ENCODE assay signal across 24 mouse cellular contexts in the genomic region with DNA sequence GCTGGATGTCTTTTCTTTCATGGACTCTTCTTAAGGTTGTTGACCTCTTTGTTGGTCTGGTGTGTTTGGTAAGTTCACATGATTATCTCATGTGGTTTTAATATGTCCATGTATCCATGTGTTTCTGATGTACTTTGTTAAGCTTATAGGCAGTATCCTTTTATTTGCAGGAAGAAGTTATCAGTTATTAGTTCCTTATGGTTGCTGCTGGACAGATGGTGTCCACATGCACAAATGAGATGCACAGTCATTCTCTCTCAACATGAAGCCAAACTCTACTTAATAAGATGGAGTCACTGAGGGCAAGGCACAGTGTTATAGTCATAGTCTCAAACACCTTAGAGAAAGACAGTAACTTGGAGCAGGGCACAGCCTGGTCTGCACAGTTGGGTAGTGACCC.
DNase-seq lines count a peak whose midpoint lies in the region; ATAC-seq lines count a peak whose summit lies in the region.
"Had no signal": no experiment of that assay in that cellular context is flagged by ENCODE, and none has a peak within 500 bp of the region (broad histone marks: within the 10 kb centered on the region; RNA-seq: fewer than 3 reads in every experiment).

No protein-coding gene starts in this region.

- no peak overlapping the region for H3K27ac ChIP-seq in limb, embryonic 11.5 days (replicated peaks; ENCODE audit: low read depth, low read length)
- H3K27ac ChIP-seq in limb, embryonic 10.5 days: no peak overlapping the region
- H3K27ac ChIP-seq in embryonic facial prominence, embryonic 11.5 days (replicated peaks; ENCODE audit: low read depth, low read length): no peak overlapping the region
- H3K27ac ChIP-seq in limb, embryonic 13.5 days: no peak overlapping the region
- H3K27ac ChIP-seq: embryonic facial prominence, embryonic 12.5 days; forebrain, embryonic 13.5 days; gastrocnemius, adult 2 months; hindbrain, embryonic 13.5 days; hindbrain, postnatal 0 days; intestine, embryonic 15.5 days had no signal

- no peaks in the 10 kb centered on the region for H3K36me3 ChIP-seq in limb, embryonic 11.5 days (ENCODE audit: control insufficient read depth, insufficient read depth, low read length)
- no peaks in the 10 kb centered on the region for H3K36me3 ChIP-seq in limb, embryonic 10.5 days
- H3K36me3 ChIP-seq in embryonic facial prominence, embryonic 11.5 days (replicated peaks; ENCODE audit: control insufficient read depth, insufficient read depth, low read depth, low read length): no peaks in the 10 kb centered on the region
- no peaks in the 10 kb centered on the region for H3K36me3 ChIP-seq in limb, embryonic 13.5 days
- H3K36me3 ChIP-seq: embryonic facial prominence, embryonic 12.5 days; G1E; heart, embryonic 12.5 days; hindbrain, embryonic 13.5 days; intestine, embryonic 15.5 days had no signal

- no peaks in the 10 kb centered on the region for H3K27me3 ChIP-seq in limb, embryonic 11.5 days (ENCODE audit: control insufficient read depth, insufficient read depth, low read length)
- no peaks in the 10 kb centered on the region for H3K27me3 ChIP-seq in limb, embryonic 10.5 days (ENCODE audit: low read depth, poor library complexity, severe bottlenecking)
- no peaks in the 10 kb centered on the region for H3K27me3 ChIP-seq in embryonic facial prominence, embryonic 11.5 days (ENCODE audit: control insufficient read depth, insufficient read depth, low read length)
- no peaks in the 10 kb centered on the region for H3K27me3 ChIP-seq in limb, embryonic 13.5 days
- H3K27me3 ChIP-seq: embryonic facial prominence, embryonic 12.5 days; forebrain, embryonic 13.5 days; heart, embryonic 12.5 days; hindbrain, embryonic 13.5 days; intestine, embryonic 15.5 days; Patski had no signal

- no peak overlapping the region for H3K4me2 ChIP-seq in limb, embryonic 11.5 days (ENCODE audit: low read depth, severe bottlenecking)
- no peak overlapping the region for H3K4me2 ChIP-seq in embryonic facial prominence, embryonic 11.5 days (ENCODE audit: low read depth, low read length)
- H3K4me2 ChIP-seq in limb, embryonic 13.5 days (replicated peaks): no peak overlapping the region
- H3K4me2 ChIP-seq: embryonic facial prominence, embryonic 12.5 days; forebrain, embryonic 13.5 days; heart, embryonic 12.5 days; hindbrain, embryonic 13.5 days; intestine, embryonic 15.5 days had no signal

- ATAC-seq in limb, embryonic 11.5 days (ENCODE audit: insufficient number of reproducible peaks, low FRiP score, low TSS enrichment, low read depth): no peak
- ATAC-seq in embryonic facial prominence, embryonic 11.5 days (replicated peaks; ENCODE audit: insufficient number of reproducible peaks, low FRiP score, low TSS enrichment, low read depth): no peak
- ATAC-seq in limb, embryonic 13.5 days (ENCODE audit: low FRiP score, low read depth): peak; percentile 57; the same call in 1 of the 2 replicates
- ATAC-seq: CD4-positive, CD25-positive, alpha-beta regulatory T cell, adult 4 months; forebrain, embryonic 13.5 days; forebrain, postnatal 0 days; hindbrain, postnatal 0 days; intestine, embryonic 15.5 days; Patski had no signal

- H3K9me3 ChIP-seq in limb, embryonic 11.5 days (ENCODE audit: control insufficient read depth, low read length): no peaks in the 10 kb centered on the region
- no peaks in the 10 kb centered on the region for H3K9me3 ChIP-seq in limb, embryonic 10.5 days (replicated peaks)
- no peaks in the 10 kb centered on the region for H3K9me3 ChIP-seq in embryonic facial prominence, embryonic 11.5 days (replicated peaks; ENCODE audit: control insufficient read depth, low read length)
- H3K9me3 ChIP-seq in limb, embryonic 13.5 days: 0 out of 2 replicates have a peak, but pooled peaks cover 3% of the 10 kb centered on the region
- H3K9me3 ChIP-seq: embryonic facial prominence, embryonic 12.5 days; forebrain, embryonic 13.5 days; heart, embryonic 12.5 days; intestine, embryonic 15.5 days had no signal

- H3K4me1 ChIP-seq in limb, embryonic 11.5 days (ENCODE audit: control insufficient read depth, insufficient read depth, low read length): no peaks in the 10 kb centered on the region
- H3K4me1 ChIP-seq in limb, embryonic 10.5 days: peaks cover 32% of the 10 kb centered on the region
- no peaks in the 10 kb centered on the region for H3K4me1 ChIP-seq in embryonic facial prominence, embryonic 11.5 days (ENCODE audit: control insufficient read depth, insufficient read depth, low read length)
- H3K4me1 ChIP-seq in limb, embryonic 13.5 days: peaks cover 12% of the 10 kb centered on the region; the same call in 1 of the 2 replicates
- H3K4me1 ChIP-seq: intestine, embryonic 15.5 days had no signal

- H3K9ac ChIP-seq in limb, embryonic 11.5 days (ENCODE audit: low read length): no peak overlapping the region
- no peak overlapping the region for H3K9ac ChIP-seq in embryonic facial prominence, embryonic 11.5 days (replicated peaks; ENCODE audit: low read length)
- no peak overlapping the region for H3K9ac ChIP-seq in limb, embryonic 13.5 days
- H3K9ac ChIP-seq: embryonic facial prominence, embryonic 12.5 days; forebrain, embryonic 13.5 days; forebrain, postnatal 0 days; heart, embryonic 12.5 days; hindbrain, embryonic 13.5 days; intestine, embryonic 15.5 days had no signal

- peak; percentile 52 for DNase-seq in limb, embryonic 11.5 days (ENCODE audit: low spot score)
- no peak for DNase-seq in limb, embryonic 10.5 days (ENCODE audit: low spot score)
- DNase-seq in embryonic facial prominence, embryonic 11.5 days (ENCODE audit: low spot score): peak; percentile 63
- no peak for DNase-seq in T-cell, adult 2 months (ENCODE audit: low spot score)
- DNase-seq in layer of hippocampus, adult 9-10 months (ENCODE audit: low spot score): no peak
- DNase-seq: adrenal gland, adult 8-10 months; adrenal gland, postnatal 36 days; B cell, adult 2 months; cerebellum, adult 2 months; cerebellum, postnatal 10 days; forebrain, postnatal 0 days; gastrocnemius, adult 2 months; gastrocnemius, postnatal 25 days; kidney, adult 18-20 months had no signal

- no peak overlapping the region for H3K4me3 ChIP-seq in limb, embryonic 11.5 days (ENCODE audit: low read depth, low read length)
- no peak overlapping the region for H3K4me3 ChIP-seq in limb, embryonic 10.5 days
- H3K4me3 ChIP-seq in embryonic facial prominence, embryonic 11.5 days (ENCODE audit: low read depth, low read length): no peak overlapping the region
- H3K4me3 ChIP-seq in limb, embryonic 13.5 days: no peak overlapping the region
- H3K4me3 ChIP-seq: embryonic facial prominence, embryonic 12.5 days; forebrain, embryonic 13.5 days; gastrocnemius, adult 2 months; heart, embryonic 12.5 days; hindbrain, embryonic 13.5 days; intestine, embryonic 15.5 days had no signal

Comparison
In these comparisons a context has a peak if more than half of its experiments do, and no peak if none do; other contexts are left out.
1. DNase-seq: peak in limb, embryonic 11.5 days (single experiment) and embryonic facial prominence, embryonic 11.5 days (single experiment); none in limb, embryonic 10.5 days (single experiment), T-cell, adult 2 months (single experiment) and layer of hippocampus, adult 9-10 months (single experiment).